In genomic region chr16:55819186-55819861, GRCm38 (mm10) we compare ENCODE assay signal across 7 mouse cellular contexts. TPM values are rescaled to one million over a fixed set of nuclear protein-coding genes. Genes with fewer than 3 reads are reported as not detected.
DNase-seq lines count a peak whose midpoint lies in the region; ATAC-seq and TF ChIP-seq lines count a peak whose summit lies in the region.

No protein-coding gene starts in this region.

- TF ChIP-seq CTCF in olfactory bulb, adult 2 months (IDR thresholded peaks at IDR 0.05; ENCODE audit: insufficient read depth, low read depth, low read length) = no peak

- H3K9me3 ChIP-seq in heart, embryonic 15.5 days (replicated peaks) = no peaks in the 10 kb centered on the region

- peaks cover 11% of the 10 kb centered on the region for H3K4me1 ChIP-seq in heart, embryonic 15.5 days (replicated peaks)
- peaks cover 13% of the 10 kb centered on the region for H3K4me1 ChIP-seq in olfactory bulb, adult 2 months (ENCODE audit: control insufficient read depth, insufficient read depth, low read length)

- peak overlapping the region; percentile 84 for H3K4me2 ChIP-seq in heart, embryonic 15.5 days

- no peaks in the 10 kb centered on the region for H3K27me3 ChIP-seq in heart, embryonic 15.5 days

- 0 out of 2 replicates have a peak overlapping the region, but pooled peaks have one; percentile 95 for H3K27ac ChIP-seq in heart, embryonic 15.5 days
- H3K27ac ChIP-seq in olfactory bulb, adult 2 months (ENCODE audit: insufficient read depth, low read depth, low read length) = no peak overlapping the region

- peak; percentile 60 for DNase-seq in urinary bladder, postnatal 14 days (ENCODE audit: low spot score)
- DNase-seq in urinary bladder, adult 2 months (ENCODE audit: low spot score) = no peak
- DNase-seq in cerebellum, postnatal 10 days = peak; percentile 41 to 54
- peak; percentile 83 to 84 for DNase-seq in kidney, postnatal 25 days

- H3K4me3 ChIP-seq in heart, embryonic 15.5 days = peak overlapping the region; percentile 97
- H3K4me3 ChIP-seq in olfactory bulb, adult 2 months (ENCODE audit: insufficient read depth, low read depth, low read length) = peak overlapping the region; percentile 32

- peak overlapping the region; percentile 38 for H3K9ac ChIP-seq in heart, embryonic 15.5 days

- no peak for ATAC-seq in heart, embryonic 15.5 days (replicated peaks; ENCODE audit: insufficient number of reproducible peaks, insufficient read depth, low FRiP score, low read depth)
- ATAC-seq in megakaryocyte-erythroid progenitor cell, adult 5-6 weeks (replicated peaks; ENCODE audit: low FRiP score, low TSS enrichment, poor library complexity, severe bottlenecking) = no peak

- H3K36me3 ChIP-seq in heart, embryonic 15.5 days = peaks cover 28% of the 10 kb centered on the region

- no peak for TF ChIP-seq POLR2A in olfactory bulb, adult 2 months (IDR thresholded peaks at IDR 0.05; ENCODE audit: insufficient read depth, low read depth, low read length)

- WGBS in heart, embryonic 15.5 days = 41% methylated on average over 15 of the region's 15 CpGs
- 53% methylated on average over 15 of the region's 15 CpGs for whole genome bisulfite sequencing in olfactory bulb, adult 2 months

RNA-seq across cellular contexts. Expression of gene Nfkbiz, which starts 19.4 kb away (rescaled TPM):
- 10.3 and 10.8 TPM in 2 replicates for polyA plus RNA-seq in urinary bladder, adult 2 months (2012; rRNA removed)
- polyA plus RNA-seq in heart, embryonic 15.5 days (2015; fragmentation: Nextera tagmentation; extraction: Ambion mirVana) = 2.4 and 3.2 TPM in 2 replicates
- not detected in 2 replicates for polyA plus RNA-seq in olfactory bulb, adult 2 months (2012; ENCODE audit: insufficient read depth, insufficient read length, low replicate concordance, missing spikeins)
- total RNA-seq in megakaryocyte-erythroid progenitor cell, adult 5-6 weeks (2014; fragmentation: Nextera tagmentation) = 3.5 and 4.9 TPM in 2 replicates
- total RNA-seq in megakaryocyte-erythroid progenitor cell, adult 5-6 weeks (2017) = 6.1 and 9.4 TPM in 2 replicates
